Mouse (Mus musculus): Measurements from ENCODE around the gene Rnf208.
A peak's percentile ranks its signal among the peaks of the same experiment; 100 is the strongest.

Gene Rnf208

DNA sequence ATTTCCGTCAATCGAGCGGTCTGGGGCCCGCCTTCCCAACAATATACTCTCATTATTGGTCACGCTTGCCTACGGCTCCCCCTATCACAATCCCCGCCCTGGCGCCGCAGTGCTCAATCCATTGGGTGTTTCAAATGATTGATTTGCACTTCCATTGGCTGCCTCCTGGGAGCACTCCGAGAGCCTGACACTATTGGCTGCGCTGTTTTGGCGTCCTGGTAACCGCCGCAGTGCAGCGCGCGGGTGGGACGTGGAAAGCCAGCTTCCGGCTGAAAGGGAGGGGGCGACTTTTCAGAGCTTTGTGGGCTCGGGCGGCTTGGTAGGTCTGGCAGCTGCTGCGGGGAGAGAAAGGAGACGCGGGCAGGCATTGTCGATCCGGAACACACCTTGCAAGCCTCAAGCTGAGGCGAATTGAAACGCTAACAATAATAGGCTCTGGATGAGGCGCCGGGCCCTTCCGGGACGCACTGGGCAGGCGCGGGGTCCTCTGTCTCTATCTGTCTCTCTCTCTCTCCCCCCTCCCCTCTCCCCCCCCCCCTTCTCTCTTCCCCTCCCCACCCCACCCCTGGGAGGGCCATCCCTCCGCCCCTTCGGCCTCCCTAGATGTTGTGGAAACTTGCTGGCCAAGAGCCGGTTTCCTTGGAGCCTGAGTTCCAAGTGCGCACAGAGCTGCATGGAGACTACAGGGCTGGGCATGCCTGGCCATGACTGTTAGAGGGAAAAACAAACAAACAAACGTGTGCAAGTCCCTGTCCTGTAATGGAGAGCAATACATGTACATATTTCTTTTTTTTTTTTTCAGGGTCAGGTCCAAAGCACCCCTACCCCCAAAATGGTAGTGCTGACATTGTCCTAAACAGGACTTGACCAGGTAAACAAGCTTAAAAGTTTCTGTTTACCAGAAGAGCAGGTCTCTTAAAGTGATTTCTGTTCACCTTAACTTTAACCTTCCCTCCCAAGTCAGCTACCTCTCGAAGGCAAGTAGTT is 17.0 kb upstream of the Rnf208 start:
- DNase-seq (ENCODE audit: low read depth, low spot score) = peak; percentile 98

DNA sequence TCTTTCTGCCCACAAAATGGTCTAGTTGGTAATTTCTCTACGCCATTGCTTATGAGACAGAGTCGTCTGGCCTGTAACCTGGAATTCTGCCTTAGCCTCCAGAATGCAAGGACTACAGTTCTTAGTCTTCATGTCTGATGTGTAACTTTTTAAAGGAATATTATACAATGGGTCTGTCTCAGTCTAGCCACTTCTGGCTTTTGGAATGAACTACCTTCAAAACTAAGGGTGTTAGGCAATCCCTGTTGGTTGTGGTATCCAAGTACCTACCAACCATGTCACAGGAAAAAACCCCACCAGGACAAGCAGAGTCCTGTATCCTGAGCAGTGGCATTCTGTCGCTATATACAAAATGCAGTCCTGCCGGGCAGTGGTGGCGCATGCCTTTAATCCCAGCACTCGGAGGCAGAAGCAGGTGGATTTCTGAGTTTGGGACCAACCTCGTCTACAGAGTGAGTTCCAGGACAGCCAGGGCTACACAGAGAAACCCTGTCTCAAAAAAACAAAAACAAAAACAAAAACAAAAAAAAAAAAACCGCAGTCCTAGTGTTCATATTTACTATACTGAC is 16.2 kb upstream of the Rnf208 start:
- DNase-seq (ENCODE audit: low read depth, low spot score) = no peak

DNA sequence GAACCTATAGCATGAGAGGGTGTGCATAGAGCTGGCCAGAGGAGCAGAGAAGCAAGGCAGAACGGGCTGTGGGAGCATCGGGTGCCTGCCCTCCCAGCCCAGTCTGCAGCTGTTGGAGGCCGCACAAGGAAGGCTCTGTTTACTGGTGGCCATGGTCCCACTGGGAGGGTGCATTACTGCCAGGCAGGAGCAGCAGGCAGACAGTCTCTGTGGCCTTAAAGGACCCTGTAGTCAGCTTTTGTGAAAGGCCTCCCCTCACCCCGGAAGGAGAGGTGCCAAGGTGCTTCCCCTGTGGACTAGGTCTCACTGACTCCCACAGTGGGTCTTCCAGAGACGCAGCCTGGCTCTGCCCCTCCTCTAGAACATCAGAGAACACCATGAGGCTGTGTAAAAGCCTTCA is 15.2 kb upstream of the Rnf208 start:
- DNase-seq (ENCODE audit: low read depth, low spot score) = no peak

- DNase-seq (ENCODE audit: low read depth, low spot score) = no peak
These were observed 14.6 kb upstream of the Rnf208 start for GRCm38 (mm10) chr2:25227406-25227805.

GRCm38 (mm10) chr2:25228431-25228889 is 13.6 kb upstream of the Rnf208 start:
- peak; percentile 93 for DNase-seq (ENCODE audit: low read depth, low spot score)

DNA sequence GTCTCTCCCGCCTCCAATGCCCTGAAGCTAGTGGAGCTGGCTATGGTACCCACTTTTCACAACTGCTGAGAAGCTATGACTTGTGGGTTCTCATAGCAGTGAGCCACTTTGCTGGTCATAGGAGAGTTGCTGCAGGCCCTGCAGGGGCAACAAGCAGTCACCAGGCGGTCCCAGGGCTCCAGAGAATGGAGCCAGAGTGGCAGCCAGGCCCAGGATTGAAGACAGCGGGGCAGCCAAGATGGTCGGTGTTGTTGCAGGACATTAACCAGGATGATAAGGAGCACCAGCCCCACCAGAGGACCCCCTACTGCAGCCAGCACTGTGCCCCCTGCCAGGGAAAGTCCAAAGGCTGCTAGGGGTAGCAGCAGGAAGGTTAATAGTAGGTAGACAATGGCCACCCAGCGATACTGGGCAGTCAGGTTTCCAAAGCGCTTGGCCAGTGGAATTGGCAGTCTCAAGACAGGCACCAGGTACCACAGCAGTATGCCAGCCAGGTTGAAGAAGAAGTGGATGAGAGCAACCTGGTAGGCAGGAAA is 13.0 kb upstream of the Rnf208 start:
- no peak for DNase-seq (ENCODE audit: low read depth, low spot score)

DNA sequence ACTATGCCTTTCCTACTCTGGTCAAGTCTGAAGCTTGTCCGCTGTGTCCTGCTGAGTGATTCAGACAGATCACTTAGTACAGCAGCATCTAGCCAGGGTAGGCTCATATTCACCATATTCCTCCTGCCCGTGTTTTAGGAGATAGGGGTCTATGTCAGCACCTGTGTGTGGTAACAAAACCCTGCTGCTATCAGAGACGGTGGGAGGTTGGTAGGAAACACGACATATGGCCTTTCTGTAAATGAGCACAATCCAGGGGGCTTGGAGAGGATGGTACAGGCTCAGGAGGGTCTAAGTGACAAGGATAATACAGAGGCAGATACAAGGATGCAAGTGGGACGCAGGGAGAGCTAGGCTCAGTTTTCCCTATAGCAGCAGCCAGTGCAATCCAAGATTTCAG is 12.5 kb upstream of the Rnf208 start:
- no peak for DNase-seq (ENCODE audit: low read depth, low spot score)

GRCm38 (mm10) chr2:25230581-25230980 is 11.5 kb upstream of the Rnf208 start:
- DNase-seq (ENCODE audit: low read depth, low spot score) = no peak

DNA sequence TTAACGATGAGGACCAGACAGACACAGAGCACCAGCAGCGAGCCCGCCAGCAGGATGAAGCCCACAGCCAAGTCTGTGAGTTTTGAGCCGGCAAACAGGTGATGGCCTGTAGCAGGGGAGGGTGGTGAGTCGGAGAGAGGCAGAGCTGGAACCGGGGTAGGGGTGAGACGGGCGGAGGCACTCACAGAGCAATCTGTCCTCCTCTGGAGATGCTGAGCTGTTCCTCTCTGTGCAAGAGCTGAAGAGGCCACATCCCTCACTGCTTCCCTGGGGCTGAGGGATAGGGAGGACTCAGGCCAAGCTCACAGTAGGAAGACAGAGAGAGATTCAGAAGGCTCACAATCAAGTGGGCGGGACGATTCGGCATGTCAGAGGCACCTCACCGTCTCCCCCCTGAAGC is 11.0 kb upstream of the Rnf208 start:
- DNase-seq (ENCODE audit: low read depth, low spot score) = no peak

GRCm38 (mm10) chr2:25233421-25233820 is 8.6 kb upstream of the Rnf208 start:
- DNase-seq (ENCODE audit: low read depth, low spot score) = no peak

- no peak for DNase-seq (ENCODE audit: low read depth, low spot score)
These were observed 8.0 kb upstream of the Rnf208 start, which contains the start of gene Slc34a3 for GRCm38 (mm10) chr2:25234050-25234449. Gene Slc34a3, minus strand, starts transcription at chr2:25234364.

GRCm38 (mm10) chr2:25234551-25235220 is 7.4 kb upstream of the Rnf208 start:
- DNase-seq (ENCODE audit: low read depth, low spot score) = no peak

GRCm38 (mm10) chr2:25236614-25237013 is 5.4 kb upstream of the Rnf208 start, which contains the start of gene Rnf224:
Gene Rnf224, minus strand, starts transcription at chr2:25236787.
- no peak for DNase-seq (ENCODE audit: low read depth, low spot score)

GRCm38 (mm10) chr2:25237522-25237921 is 4.5 kb upstream of the Rnf208 start:
- DNase-seq (ENCODE audit: low read depth, low spot score) = no peak

DNA sequence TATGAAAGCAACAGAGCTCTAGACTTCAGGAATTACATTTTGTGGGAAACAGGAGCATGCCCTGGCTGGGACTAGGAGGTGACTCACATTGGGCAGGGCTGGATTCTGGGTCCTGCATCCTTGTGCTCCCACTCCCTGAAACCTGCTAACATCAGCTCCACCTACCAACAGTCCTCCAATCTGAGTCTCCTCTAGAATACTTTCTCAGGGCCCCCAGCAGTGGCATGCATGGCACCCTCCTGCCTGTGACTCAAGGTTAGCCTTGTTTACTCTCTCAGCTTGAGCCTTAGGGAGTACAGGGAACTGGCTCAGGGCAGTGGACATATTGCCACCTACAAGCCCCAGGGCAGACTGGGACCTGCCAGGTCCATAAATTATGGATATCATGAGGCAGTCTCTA is 3.9 kb upstream of the Rnf208 start:
- DNase-seq (ENCODE audit: low read depth, low spot score) = no peak

DNA sequence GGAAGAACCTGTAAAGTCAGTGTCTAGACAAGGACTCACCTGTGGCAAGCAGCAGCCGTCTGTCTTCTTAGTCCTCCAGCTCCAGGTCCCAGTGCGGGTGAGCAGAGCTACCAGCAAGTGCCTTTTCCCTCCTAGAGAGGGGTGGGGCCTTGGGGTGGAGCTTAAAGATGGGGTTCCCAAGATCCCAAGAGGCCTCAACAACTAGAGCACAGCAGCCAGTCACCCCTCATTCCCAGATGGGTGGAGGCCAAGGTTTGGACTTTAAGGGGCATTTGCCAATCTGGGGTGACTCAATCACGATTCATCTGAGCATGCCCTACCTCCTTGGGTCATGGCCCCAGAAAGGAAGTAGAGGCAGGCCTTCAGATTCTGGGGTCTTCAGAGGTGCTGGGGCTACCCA is 2.3 kb upstream of the Rnf208 start:
- DNase-seq (ENCODE audit: low read depth, low spot score) = no peak

- no peak for DNase-seq (ENCODE audit: low read depth, low spot score)
These were observed 1.7 kb upstream of the Rnf208 start for GRCm38 (mm10) chr2:25240310-25240709.

- peak; percentile 80 for DNase-seq (ENCODE audit: low read depth, low spot score)
These were observed 1.2 kb upstream of the Rnf208 start for GRCm38 (mm10) chr2:25240723-25241437.

- DNase-seq (ENCODE audit: low read depth, low spot score) = peak; percentile 46
These were observed 648 bp upstream of the Rnf208 start for GRCm38 (mm10) chr2:25241438-25241775.

DNA sequence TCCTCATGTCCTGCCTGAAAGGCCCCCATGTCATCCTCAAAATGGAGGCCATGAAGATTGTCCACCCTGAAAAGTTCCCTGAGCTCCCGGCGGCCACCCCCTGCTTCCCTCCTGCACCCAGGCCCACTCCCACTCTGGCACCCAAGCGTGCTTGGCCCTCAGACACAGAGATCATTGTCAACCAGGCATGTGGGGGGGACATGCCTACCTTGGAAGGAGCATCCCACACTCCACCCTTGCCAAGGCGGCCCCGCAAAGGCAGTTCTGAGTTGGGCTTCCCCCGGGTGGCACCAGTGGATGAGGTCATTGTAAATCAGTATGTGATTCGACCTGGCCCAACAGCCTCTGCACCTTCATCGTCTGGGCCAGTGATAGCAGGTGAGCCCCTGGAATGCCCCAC is 1.3 kb downstream of the Rnf208 start:
- DNase-seq (ENCODE audit: low read depth, low spot score) = no peak

- no peak for DNase-seq (ENCODE audit: low read depth, low spot score)
These were observed 2.1 kb downstream of the Rnf208 start for GRCm38 (mm10) chr2:25244144-25244543.
